Mouse (Mus musculus) hindbrain, embryonic 14.5 days (tissue): ENCODE results near the gene Nr1d1. TPM values are rescaled to one million over a fixed set of nuclear protein-coding genes. Genes with fewer than 3 reads are reported as not detected.
A peak's percentile ranks its signal among the peaks of the same experiment; 100 is the strongest.

Source experiments
- ATAC-seq: fragments of 200-750 bp; cut with Nextera tagmentation; 2 replicates; pipeline ENCODE4 v1.8.0; 2017; ENCODE audit warnings: moderate number of reproducible peaks, mild to moderate bottlenecking, moderate TSS enrichment, moderate library complexity; ENCODE audit not compliant: low FRiP score
- DNase-seq: peaks from one replicate; pipeline ENCODE4 v3.0.0-alpha.2; 2015; ENCODE audit warnings: low spot score
- H3K27ac ChIP-seq: fragments of 300-500 bp; sonication (generic); 2 replicates; pipeline ENCODE4 v1.5.1; 2014; ENCODE audit warnings: mild to moderate bottlenecking, moderate library complexity
- H3K27me3 ChIP-seq: fragments of 300-500 bp; sonication (generic); 2 replicates; pipeline ENCODE4 v1.6.1; 2014; ENCODE audit warnings: mild to moderate bottlenecking, low read length, mixed read lengths; ENCODE audit not compliant: control insufficient read depth, insufficient read depth
- H3K36me3 ChIP-seq: fragments of 300-500 bp; sonication (generic); replicated peaks from 2 replicates; pipeline ENCODE4 v1.6.1; 2014; ENCODE audit not compliant: control insufficient read depth, insufficient read depth
- H3K4me1 ChIP-seq: fragments of 300-500 bp; sonication (generic); replicated peaks from 2 replicates; pipeline ENCODE4 v1.6.1; 2014; ENCODE audit warnings: antibody characterized with exemption, low read length, mixed read lengths; ENCODE audit not compliant: control insufficient read depth, insufficient read depth
- H3K4me2 ChIP-seq: fragments of 300-500 bp; sonication (generic); replicated peaks from 2 replicates; pipeline ENCODE4 v1.6.1; 2014; ENCODE audit warnings: mild to moderate bottlenecking, moderate library complexity
- H3K4me3 ChIP-seq: fragments of 300-500 bp; sonication (generic); replicated peaks from 2 replicates; pipeline ENCODE4 v1.5.1; 2014; ENCODE audit warnings: mild to moderate bottlenecking, low read length
- H3K9ac ChIP-seq: fragments of 300-500 bp; sonication (generic); 2 replicates; pipeline ENCODE4 v1.6.1; 2014
- H3K9me3 ChIP-seq: fragments of 300-500 bp; sonication (generic); 2 replicates; pipeline ENCODE4 v1.6.1; 2016; ENCODE audit warnings: low read length; ENCODE audit not compliant: control insufficient read depth
- WGBS: fragments of 180-500 bp; shearing (Covaris S2); extraction: QIAGEN DNeasy Blood & Tissue Kit; methylation state at CpG from one replicate; pipeline ENCODE4 v1.1.7; 2014; 5-methylcytosine and 5-hydroxymethylcytosine counted together
- polyA plus RNA-seq: library from polyadenylated mRNA; unstranded; fragments of >200 nt; fragmentation: Nextera tagmentation; extraction: Ambion mirVana; gene quantifications from 2 replicates; pipeline ENCODE4 v1.2.1, GENCODE M21; 2014

The Nr1d1 gene
- polyA plus RNA-seq, 1 experiment from 2014 or later: 4.1 TPM

GRCm38 (mm10) chr11:98749716-98750115 is 25.4 kb downstream of the Nr1d1 start:
- Histone ChIP-seq H3K36me3 (peaks cover 16% of the 10 kb centered on the region), H3K27me3 (no peaks in the 10 kb centered on the region), H3K27ac (peak overlapping the region; percentile 97), H3K4me1 (peaks cover 85% of the 10 kb centered on the region), H3K4me3 (peak overlapping the region; percentile 16), H3K4me2 (peak overlapping the region; percentile 56), H3K9me3 (no peaks in the 10 kb centered on the region), H3K9ac (peak overlapping the region; percentile 70)
- ATAC-seq (no peak), DNase-seq (peak; percentile 64)
- 21% methylated on average over 5 of the region's 5 CpGs for WGBS

- peak; percentile 24; the same call in 1 of the 2 replicates for ATAC-seq
- WGBS: 9% methylated on average over 14 of the region's 15 CpGs
Measured at GRCm38 (mm10) chr11:98748506-98749416, 26.4 kb downstream of the Nr1d1 start.

GRCm38 (mm10) chr11:98747804-98748505 is 27.2 kb downstream of the Nr1d1 start:
- H3K4me1 ChIP-seq: peaks cover 93% of the 10 kb centered on the region
- ATAC-seq: no peak
- peak overlapping the region; percentile 56 for H3K4me2 ChIP-seq
- H3K4me3 ChIP-seq: peak overlapping the region; percentile 24
- peak overlapping the region; percentile 97 for H3K27ac ChIP-seq
- H3K9me3 ChIP-seq: no peaks in the 10 kb centered on the region
- DNase-seq: no peak
- H3K9ac ChIP-seq: peak overlapping the region; percentile 70
- no peaks in the 10 kb centered on the region for H3K36me3 ChIP-seq
- no peaks in the 10 kb centered on the region for H3K27me3 ChIP-seq
- 18% methylated on average over 6 of the region's 6 CpGs for WGBS

More at GRCm38 (mm10) chr11:98748506-98749416, 26.4 kb downstream of the Nr1d1 start:
- Histone ChIP-seq H3K9me3 (no peaks in the 10 kb centered on the region), H3K4me2 (peak overlapping the region; percentile 56), H3K4me3 (peak overlapping the region; percentile 24), H3K4me1 (peaks cover 88% of the 10 kb centered on the region), H3K9ac (peak overlapping the region; percentile 70), H3K36me3 (peaks cover 7% of the 10 kb centered on the region), H3K27ac (peak overlapping the region; percentile 97), H3K27me3 (no peaks in the 10 kb centered on the region)
- no peak for DNase-seq

- no peaks in the 10 kb centered on the region for H3K36me3 ChIP-seq
- no peaks in the 10 kb centered on the region for H3K9me3 ChIP-seq
- H3K4me3 ChIP-seq: peak overlapping the region; percentile 9
- no peaks in the 10 kb centered on the region for H3K27me3 ChIP-seq
- 6% methylated on average over 19 of the region's 19 CpGs for WGBS
- peak overlapping the region; percentile 96 for H3K4me2 ChIP-seq
- H3K27ac ChIP-seq: peak overlapping the region; percentile 97
- ATAC-seq: peak; percentile 62
- peak; percentile 83 for DNase-seq
- H3K4me1 ChIP-seq: peaks cover 87% of the 10 kb centered on the region
- peak overlapping the region; percentile 100 for H3K9ac ChIP-seq
Measured at GRCm38 (mm10) chr11:98746855-98747693, 28.1 kb downstream of the Nr1d1 start.

DNA sequence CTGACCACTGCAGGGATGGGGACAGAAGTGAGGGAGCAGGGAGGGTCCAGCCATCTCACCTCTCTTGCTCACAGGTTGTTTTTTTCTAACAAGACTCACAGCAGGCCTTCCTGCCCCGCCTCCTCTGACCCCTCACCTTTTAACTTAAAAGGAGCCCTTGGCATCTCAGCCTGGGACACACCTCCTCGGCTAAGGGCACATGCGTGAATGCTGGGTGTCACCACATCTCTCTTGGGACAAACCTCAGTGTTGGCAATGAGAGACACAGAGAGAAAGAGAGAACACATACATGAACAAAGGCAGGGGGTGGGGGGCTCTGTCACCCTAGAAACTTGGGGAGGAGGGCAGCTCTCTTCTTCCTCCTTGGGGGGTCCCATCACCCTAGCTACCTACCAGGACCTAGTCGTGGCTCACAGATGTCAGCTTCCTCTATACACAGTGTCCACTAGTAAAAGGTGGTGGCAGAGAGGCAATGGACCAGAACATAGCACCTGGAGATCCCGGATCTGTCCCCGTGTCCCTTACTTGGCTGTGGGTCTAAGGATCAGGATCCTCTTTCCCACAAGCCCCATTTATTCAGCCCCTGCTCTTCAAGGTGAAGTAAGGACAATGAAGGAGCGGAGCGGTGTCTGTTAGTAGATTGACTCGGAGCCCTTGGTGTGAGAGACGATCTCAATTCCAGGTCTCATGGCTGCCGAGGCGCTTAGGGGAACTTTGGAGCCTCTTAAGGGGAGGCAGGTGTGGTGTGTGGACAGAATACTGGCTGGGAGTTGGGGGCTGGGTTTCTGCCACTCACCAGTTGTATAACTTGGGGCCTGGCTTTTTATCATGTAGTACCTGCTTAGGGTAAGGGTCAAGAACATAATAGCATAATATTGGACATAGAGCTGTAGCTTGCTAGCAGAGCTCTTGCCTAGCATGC is 28.9 kb downstream of the Nr1d1 start:
- H3K9ac ChIP-seq: peak overlapping the region; percentile 100
- H3K4me2 ChIP-seq: peak overlapping the region; percentile 96
- no peaks in the 10 kb centered on the region for H3K36me3 ChIP-seq
- H3K9me3 ChIP-seq: no peaks in the 10 kb centered on the region
- H3K4me3 ChIP-seq: peak overlapping the region; percentile 6; the same call in 1 of the 2 replicates
- no peaks in the 10 kb centered on the region for H3K27me3 ChIP-seq
- DNase-seq: no peak
- H3K4me1 ChIP-seq: peaks cover 80% of the 10 kb centered on the region
- peak overlapping the region; percentile 97 for H3K27ac ChIP-seq
- WGBS: 41% methylated on average over 12 of the region's 12 CpGs
- no peak for ATAC-seq

GRCm38 (mm10) chr11:98744456-98745019 is 30.6 kb downstream of the Nr1d1 start:
- H3K27me3 ChIP-seq: no peaks in the 10 kb centered on the region
- H3K9me3 ChIP-seq: no peaks in the 10 kb centered on the region
- peak overlapping the region; percentile 100 for H3K9ac ChIP-seq
- peaks cover 80% of the 10 kb centered on the region for H3K4me1 ChIP-seq
- H3K27ac ChIP-seq: peak overlapping the region; percentile 100
- ATAC-seq (no peak), DNase-seq (no peak)
- WGBS: 35% methylated on average over 7 of the region's 7 CpGs
- peak overlapping the region; percentile 95 for H3K4me3 ChIP-seq
- no peaks in the 10 kb centered on the region for H3K36me3 ChIP-seq
- H3K4me2 ChIP-seq: peak overlapping the region; percentile 96

DNA sequence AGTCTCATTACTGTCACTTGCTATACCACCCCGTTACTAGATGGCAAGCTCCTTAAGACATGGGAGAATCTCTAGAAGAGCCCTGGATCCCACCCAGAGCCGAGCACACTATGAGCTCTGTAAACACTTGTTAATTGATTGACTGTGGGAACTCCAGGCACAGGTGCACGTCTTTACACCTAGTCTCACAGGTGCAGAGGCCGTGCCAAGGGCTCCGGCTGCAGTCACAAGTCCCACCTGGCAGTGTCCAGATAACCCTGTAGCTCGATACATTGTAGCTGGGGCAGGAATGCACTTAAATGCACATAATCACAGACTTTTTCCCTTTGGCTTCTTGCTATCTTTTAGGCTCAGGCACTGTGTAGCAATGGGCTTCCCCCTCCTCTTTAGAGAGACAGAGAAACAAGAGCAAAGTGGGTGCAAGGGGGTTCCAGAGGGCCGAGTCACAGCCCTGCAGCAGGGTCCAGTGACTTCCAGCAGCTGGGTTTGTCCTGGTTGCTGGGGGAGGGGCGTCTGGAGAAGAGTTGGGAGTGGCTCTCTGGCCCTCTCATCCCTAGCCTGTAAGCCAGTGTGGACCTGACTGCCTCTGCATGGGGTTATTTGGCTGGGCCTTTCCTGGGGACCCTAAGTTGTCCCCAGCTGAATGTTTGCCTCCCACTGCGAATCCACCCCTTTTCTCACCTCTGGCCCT is 31.3 kb downstream of the Nr1d1 start:
- H3K9me3 ChIP-seq: no peaks in the 10 kb centered on the region
- 0 out of 2 replicates have a peak, but pooled peaks have one; percentile 0 for ATAC-seq

More for the DNA sequence above, 31.3 kb downstream of the Nr1d1 start:
- peak overlapping the region; percentile 100 for H3K27ac ChIP-seq
- no peaks in the 10 kb centered on the region for H3K36me3 ChIP-seq
- H3K4me1 ChIP-seq: peaks cover 79% of the 10 kb centered on the region
- WGBS: under 1% methylated on average over 9 of the region's 9 CpGs
- no peak for DNase-seq
- H3K4me2 ChIP-seq: peak overlapping the region; percentile 96
- no peaks in the 10 kb centered on the region for H3K27me3 ChIP-seq
- peak overlapping the region; percentile 100 for H3K9ac ChIP-seq
- peak overlapping the region; percentile 95 for H3K4me3 ChIP-seq
